Mouse (Mus musculus) thymus, adult 2 months (tissue): ENCODE measurements around the gene Abr. TPM values are rescaled to one million over a fixed set of nuclear protein-coding genes. Genes with fewer than 3 reads are reported as not detected.

Source experiments
- DNase-seq: peaks from one replicate; pipeline ENCODE4 v3.0.0; 2021
- H3K27ac ChIP-seq: fragments of 200-500 bp; 2 replicates; pipeline ENCODE4 v1.5.1; 2012; ENCODE audit warnings: low read length, control low read depth; ENCODE audit not compliant: control insufficient read depth, insufficient read depth
- H3K27me3 ChIP-seq: fragments of 200-500 bp; 2 replicates; pipeline ENCODE4 v1.6.1; 2012; ENCODE audit warnings: mild to moderate bottlenecking, low read length, moderate library complexity, mixed read lengths; ENCODE audit not compliant: control insufficient read depth, insufficient read depth
- H3K36me3 ChIP-seq: fragments of 200-500 bp; 2 replicates; pipeline ENCODE4 v1.6.1; 2012; ENCODE audit warnings: mild to moderate bottlenecking, low read length, moderate library complexity; ENCODE audit not compliant: control insufficient read depth, insufficient read depth
- H3K4me1 ChIP-seq: fragments of 200-500 bp; replicated peaks from 2 replicates; pipeline ENCODE4 v1.6.1; 2012; ENCODE audit warnings: low read length; ENCODE audit not compliant: control insufficient read depth, insufficient read depth
- H3K4me3 ChIP-seq: fragments of 200-500 bp; 2 replicates; pipeline ENCODE4 v1.5.1; 2012; ENCODE audit warnings: mild to moderate bottlenecking, low read length, control low read depth, moderate library complexity; ENCODE audit not compliant: control insufficient read depth, insufficient read depth
- CTCF ChIP-seq: fragments of 200-500 bp; IDR thresholded peaks from 2 replicates; pipeline ENCODE4 v1.5.1; 2012; ENCODE audit warnings: mild to moderate bottlenecking, control low read depth, low read length, moderate library complexity, borderline replicate concordance; ENCODE audit not compliant: control insufficient read depth, poor library complexity, insufficient read depth; ENCODE audit errors: extremely low read depth
- POLR2A ChIP-seq: fragments of 200-500 bp; IDR thresholded peaks from 2 replicates; pipeline ENCODE4 v1.6.1; 2012; ENCODE audit warnings: mild to moderate bottlenecking, low read length, control low read depth, moderate library complexity; ENCODE audit not compliant: control insufficient read depth, poor library complexity, insufficient read depth; ENCODE audit errors: extremely low read depth
- WGBS: fragments of 180-500 bp; shearing (Covaris S2); methylation state at CpG from one replicate; pipeline ENCODE4 v1.1.7; 2018; 5-methylcytosine and 5-hydroxymethylcytosine counted together
- polyA plus RNA-seq: library from polyadenylated mRNA; depleted of rRNA; stranded (reverse); fragments of >200 nt; gene quantifications from 2 replicates; pipeline ENCODE4 v1.2.3, GENCODE M21; 2012

The Abr gene
- polyA plus RNA-seq, 1 experiment: 75.0 TPM

- DNase-seq: no peak
- Histone ChIP-seq H3K36me3 (no peaks in the 10 kb centered on the region), H3K27ac (no peak overlapping the region), H3K4me1 (peaks cover 10% of the 10 kb centered on the region), H3K27me3 (peaks cover 15% of the 10 kb centered on the region), H3K4me3 (no peak overlapping the region)
- 85% methylated on average over 10 of the region's 10 CpGs for WGBS
- no peak for TF ChIP-seq CTCF
- no peak for TF ChIP-seq POLR2A
These were observed 51.8 kb downstream of the Abr start for GRCm38 (mm10) chr11:76570201-76570731.

- Histone ChIP-seq H3K36me3 (no peaks in the 10 kb centered on the region), H3K27ac (no peak overlapping the region), H3K4me1 (peaks cover 10% of the 10 kb centered on the region), H3K27me3 (peaks cover 15% of the 10 kb centered on the region), H3K4me3 (no peak overlapping the region)
- 88% methylated on average over 3 of the region's 3 CpGs for WGBS
- no peak for DNase-seq
- no peak for TF ChIP-seq POLR2A
These were observed 52.7 kb downstream of the Abr start for GRCm38 (mm10) chr11:76569436-76569835.

- TF ChIP-seq POLR2A (no peak), CTCF (no peak)
- peaks cover 6% of the 10 kb centered on the region; the same call in 1 of the 2 replicates for H3K27me3 ChIP-seq
- no peak for DNase-seq
- WGBS: 2% methylated on average over 3 of the region's 3 CpGs
- no peaks in the 10 kb centered on the region for H3K36me3 ChIP-seq
- H3K4me1 ChIP-seq: peaks cover 4% of the 10 kb centered on the region
- no peak overlapping the region for H3K4me3 ChIP-seq
- no peak overlapping the region for H3K27ac ChIP-seq
These were observed 56.0 kb downstream of the Abr start for GRCm38 (mm10) chr11:76566081-76566480.

- H3K27ac ChIP-seq: no peak overlapping the region
- 95% methylated on average over 3 of the region's 3 CpGs for WGBS
- no peaks in the 10 kb centered on the region for H3K4me1 ChIP-seq
- DNase-seq: no peak
- no peak for TF ChIP-seq CTCF
- no peak for TF ChIP-seq POLR2A
- H3K36me3 ChIP-seq: no peaks in the 10 kb centered on the region
- no peak overlapping the region for H3K4me3 ChIP-seq
- H3K27me3 ChIP-seq: no peaks in the 10 kb centered on the region
These were observed 59.5 kb downstream of the Abr start for GRCm38 (mm10) chr11:76562584-76562983.

GRCm38 (mm10) chr11:76562165-76562564, 59.9 kb downstream of the Abr start:
- no peak for DNase-seq
- 61% methylated on average over 4 of the region's 4 CpGs for WGBS
- no peak overlapping the region for H3K27ac ChIP-seq
- H3K27me3 ChIP-seq: no peaks in the 10 kb centered on the region
- no peak overlapping the region for H3K4me3 ChIP-seq
- no peaks in the 10 kb centered on the region for H3K4me1 ChIP-seq
- TF ChIP-seq CTCF: no peak
- TF ChIP-seq POLR2A: no peak
- H3K36me3 ChIP-seq: no peaks in the 10 kb centered on the region

- no peak for DNase-seq
- no peaks in the 10 kb centered on the region for H3K27me3 ChIP-seq
- H3K36me3 ChIP-seq: no peaks in the 10 kb centered on the region
- no peak overlapping the region for H3K27ac ChIP-seq
- no peak for TF ChIP-seq POLR2A
- no peak for TF ChIP-seq CTCF
- 76% methylated on average over 4 of the region's 4 CpGs for WGBS
- H3K4me1 ChIP-seq: no peaks in the 10 kb centered on the region
- no peak overlapping the region for H3K4me3 ChIP-seq
These were observed 64.3 kb downstream of the Abr start for GRCm38 (mm10) chr11:76557837-76558236.

- no peaks in the 10 kb centered on the region for H3K4me1 ChIP-seq
- no peak for DNase-seq
- no peak overlapping the region for H3K4me3 ChIP-seq
- H3K36me3 ChIP-seq: no peaks in the 10 kb centered on the region
- WGBS: 63% methylated on average over 4 of the region's 4 CpGs
- no peaks in the 10 kb centered on the region for H3K27me3 ChIP-seq
- TF ChIP-seq CTCF: no peak
- no peak for TF ChIP-seq POLR2A
- no peak overlapping the region for H3K27ac ChIP-seq
These were observed 73.9 kb downstream of the Abr start for GRCm38 (mm10) chr11:76548153-76548721.
